Mouse (Mus musculus) left cerebral cortex, adult 18-20 months (tissue): ENCODE measurements around the gene Mob4. TPM values are rescaled to one million over a fixed set of nuclear protein-coding genes. Genes with fewer than 3 reads are reported as not detected.
"Not testable (repeated sequence)": the region's sequence is repeated elsewhere in the genome, so short reads cannot be mapped to it uniquely, and the experiment has no call there.

Experiments used
- DNase-seq, 2 experiments: peaks; one replicate each; pipeline ENCODE4 v3.0.0; 2021 to 2022; ENCODE audit warnings: low spot score in 2 of 2, mixed read lengths in 1 of 2
- long read RNA-seq, 2 experiments: library from polyadenylated mRNA; stranded (forward); transcript quantifications; one replicate each; pipeline ENCODE4 v2.0.0; 2021
- total RNA-seq, 2 experiments: library from RNA; stranded (reverse); gene quantifications; 2 replicates each; pipeline ENCODE4 v1.2.3; 2021

Mob4 gene
- total RNA-seq = 10 to 100 TPM; 55.3 to 59.4 TPM
- long read RNA-seq, experiment 1, transcript Mob4-205 (8 exons, 2,840 nt) = major isoform, 116 of 122 reads
- long read RNA-seq, experiment 1, partial matches to known transcripts = 2 of 122 reads
- long read RNA-seq, experiment 1, other reads (novel, unspliced or antisense) = 2 of 122 reads
- long read RNA-seq, experiment 2, transcript Mob4-205 (8 exons, 2,840 nt) = major isoform, 80 of 82 reads
- long read RNA-seq, experiment 2, partial matches to known transcripts = 1 of 82 reads
- long read RNA-seq, experiment 2, other reads (novel, unspliced or antisense) = 0 of 82 reads

- DNase-seq = peak; percentile 94 to 96
Observed at GRCm38 (mm10) chr1:55130943-55131401, at the start of gene Mob4. Gene Mob4, plus strand, starts transcription at chr1:55131231.

- DNase-seq = no peak
Observed at GRCm38 (mm10) chr1:55082106-55082505, 48.9 kb upstream of the Mob4 start.

GRCm38 (mm10) chr1:55085781-55086366, 45.2 kb upstream of the Mob4 start:
- no peak for DNase-seq

DNA sequence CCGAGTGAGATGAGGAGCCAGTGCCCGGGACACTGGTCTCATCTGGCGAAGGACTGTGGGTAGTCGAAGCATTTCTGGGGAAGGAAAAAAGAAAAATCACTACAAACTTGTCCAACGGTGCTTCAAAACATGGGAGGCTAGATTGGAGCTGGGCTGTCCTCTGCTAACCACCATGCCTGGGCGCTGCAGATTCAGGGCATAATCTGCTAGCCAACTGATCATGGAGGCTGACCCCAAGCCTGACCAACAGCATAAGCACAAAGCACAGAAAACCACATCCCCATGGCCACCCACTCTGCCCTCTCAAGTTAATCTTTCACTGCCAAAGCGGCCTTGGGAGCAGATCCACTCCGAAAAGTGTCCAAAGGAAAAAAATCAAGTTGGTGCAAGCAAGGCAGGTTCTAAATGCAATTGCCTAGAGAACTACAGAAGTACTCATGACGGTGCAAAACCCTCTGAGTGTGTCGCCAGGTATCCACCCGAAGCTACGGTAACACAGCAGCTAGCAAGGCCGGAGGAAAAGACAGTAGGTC, 44.1 kb upstream of the Mob4 start:
- DNase-seq = no peak

DNA sequence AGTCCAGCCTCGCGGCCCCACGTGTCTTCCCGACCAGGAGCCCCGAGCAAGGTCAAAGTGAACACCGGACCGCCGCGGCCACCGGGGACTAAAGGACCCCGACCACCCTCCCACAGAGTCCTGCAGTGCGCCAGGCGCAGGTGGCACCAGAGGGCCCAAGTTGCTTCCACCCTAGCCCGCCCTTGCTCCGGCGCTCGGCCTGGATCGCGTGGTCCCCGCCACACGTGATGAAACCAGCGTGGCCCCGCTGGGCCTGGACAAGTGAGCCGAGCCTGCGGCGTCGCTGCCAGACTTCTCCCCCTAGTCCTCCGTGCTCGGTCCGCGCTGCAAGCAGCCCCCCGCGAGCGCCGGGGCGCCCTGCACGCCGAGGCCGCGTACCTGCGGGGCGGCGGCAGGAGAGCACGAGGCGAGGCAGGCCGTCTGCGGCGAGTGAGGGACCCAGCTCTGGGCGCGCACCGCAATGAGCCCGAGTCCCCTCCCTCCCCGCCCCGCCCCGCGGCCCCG, 43.6 kb upstream of the Mob4 start:
- DNase-seq = no peak

DNA sequence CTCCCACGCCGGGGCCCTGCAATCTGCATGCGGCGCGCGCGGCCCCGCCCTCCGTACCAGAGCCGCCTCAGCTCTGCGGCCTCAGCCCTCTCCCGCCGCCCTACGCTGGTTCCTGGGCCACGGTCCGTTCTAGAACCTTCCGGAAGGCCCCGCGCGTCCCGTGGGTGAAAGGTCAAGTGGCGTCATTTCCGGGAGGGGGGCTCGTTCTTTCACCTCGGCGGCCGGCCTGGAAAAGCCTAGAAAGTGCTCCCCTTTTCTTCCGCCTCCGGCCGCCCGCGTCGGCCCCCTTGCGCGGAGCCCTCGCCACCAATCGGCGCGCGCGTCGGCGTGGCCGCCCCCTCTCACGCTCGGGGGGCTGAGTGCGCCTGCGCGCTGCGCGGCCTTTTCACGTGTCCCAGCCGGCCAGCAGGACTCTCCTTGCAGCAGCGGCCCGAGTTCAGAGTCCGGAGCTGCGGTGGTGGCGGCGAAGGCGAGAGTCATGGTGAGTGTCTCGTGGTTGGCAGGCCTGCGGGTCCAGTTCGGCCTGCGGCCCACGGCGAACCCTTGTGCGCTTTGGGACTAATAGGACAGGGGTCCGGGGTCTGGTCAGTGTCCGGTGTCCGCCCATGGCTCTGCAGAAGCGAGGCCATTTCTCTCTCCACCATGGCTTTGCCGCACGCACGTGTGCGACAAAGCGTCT, 43.0 kb upstream of the Mob4 start, which contains the start of the genes Hspe1 and Hspd1:
Gene Hspe1 (plus strand): TSS at position 201 of the 679 bp plus-strand sequence.
Gene Hspd1 (minus strand): TSS at position 312 of the 679 bp plus-strand sequence.
- peak; percentile 97 to 98 for DNase-seq

- DNase-seq = no peak
Observed at GRCm38 (mm10) chr1:55088611-55089497, 42.2 kb upstream of the Mob4 start.

GRCm38 (mm10) chr1:55089498-55090064, 41.5 kb upstream of the Mob4 start:
- DNase-seq = no peak

DNA sequence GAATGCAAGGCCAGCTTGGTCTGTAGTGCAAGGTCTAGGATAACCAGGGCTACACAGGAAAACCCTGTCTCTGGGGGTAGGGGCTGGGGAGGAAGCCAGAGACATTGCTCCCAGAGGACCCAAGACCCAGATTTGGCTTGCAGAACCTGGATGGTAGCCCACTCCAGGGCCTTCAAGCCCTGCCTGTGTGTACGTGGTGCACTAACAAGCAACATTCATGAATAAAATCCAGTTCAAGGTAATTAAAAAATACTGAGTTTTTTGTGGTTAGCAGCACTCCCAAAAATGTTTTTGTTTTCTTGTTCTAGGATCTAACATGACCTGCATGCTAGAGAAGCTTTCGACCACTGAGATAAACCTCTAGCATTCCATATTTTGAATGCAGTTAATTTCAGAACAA, 39.0 kb upstream of the Mob4 start:
- DNase-seq = no peak

DNA sequence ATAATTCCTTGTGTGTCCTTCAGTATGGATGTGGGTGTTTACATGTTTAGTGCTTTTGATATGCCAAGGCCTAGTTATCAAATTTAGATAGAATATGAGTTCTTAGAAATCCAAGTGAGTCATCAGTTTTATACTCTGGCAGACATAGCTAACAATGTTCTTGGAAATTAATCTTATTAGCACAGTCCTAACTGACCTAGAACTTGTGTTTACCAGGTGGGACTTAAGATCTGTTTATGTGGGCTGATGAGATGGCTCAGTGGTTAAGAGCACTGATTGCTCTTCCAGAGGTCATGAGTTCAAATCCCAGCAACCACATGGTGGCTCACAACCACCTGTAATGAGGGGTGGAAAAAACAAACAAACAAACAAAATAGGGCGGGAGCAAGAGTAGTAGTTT, 38.6 kb upstream of the Mob4 start:
- no peak for DNase-seq

DNA sequence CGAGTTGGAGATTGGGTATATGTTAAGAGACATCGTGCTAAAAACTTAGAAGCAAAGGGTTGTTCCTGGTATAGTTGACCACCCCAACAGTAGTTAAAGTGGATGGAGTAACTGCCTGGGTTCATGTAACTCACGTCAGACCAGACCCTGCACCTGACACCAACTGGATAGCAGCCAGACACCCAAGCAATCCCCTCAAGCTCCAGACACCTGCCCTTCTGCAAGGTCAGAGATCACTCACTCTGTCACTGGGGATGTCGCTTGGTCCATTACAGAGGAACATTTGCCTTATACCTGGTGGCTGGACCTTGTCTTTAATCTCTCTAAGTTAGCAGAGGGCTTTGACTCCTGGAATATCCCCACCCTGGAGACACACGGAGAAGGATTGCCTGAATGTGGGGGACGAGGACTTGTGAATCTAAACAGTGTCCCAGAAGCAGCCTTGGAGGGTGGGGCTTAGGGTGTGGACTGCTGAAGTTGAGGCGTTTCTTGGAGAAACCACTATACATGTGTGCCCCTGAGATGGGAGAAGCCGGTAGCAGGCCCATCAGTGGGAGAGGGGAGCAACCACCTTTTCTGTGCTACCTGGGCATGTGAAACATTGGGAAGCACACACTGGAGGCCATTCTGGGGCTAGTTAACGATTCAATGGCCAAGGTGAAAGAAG, 24.0 kb upstream of the Mob4 start:
- DNase-seq = no peak

GRCm38 (mm10) chr1:55107644-55108043, 23.4 kb upstream of the Mob4 start:
- DNase-seq = no peak

GRCm38 (mm10) chr1:55108473-55108872, 22.6 kb upstream of the Mob4 start:
- DNase-seq = no peak

DNA sequence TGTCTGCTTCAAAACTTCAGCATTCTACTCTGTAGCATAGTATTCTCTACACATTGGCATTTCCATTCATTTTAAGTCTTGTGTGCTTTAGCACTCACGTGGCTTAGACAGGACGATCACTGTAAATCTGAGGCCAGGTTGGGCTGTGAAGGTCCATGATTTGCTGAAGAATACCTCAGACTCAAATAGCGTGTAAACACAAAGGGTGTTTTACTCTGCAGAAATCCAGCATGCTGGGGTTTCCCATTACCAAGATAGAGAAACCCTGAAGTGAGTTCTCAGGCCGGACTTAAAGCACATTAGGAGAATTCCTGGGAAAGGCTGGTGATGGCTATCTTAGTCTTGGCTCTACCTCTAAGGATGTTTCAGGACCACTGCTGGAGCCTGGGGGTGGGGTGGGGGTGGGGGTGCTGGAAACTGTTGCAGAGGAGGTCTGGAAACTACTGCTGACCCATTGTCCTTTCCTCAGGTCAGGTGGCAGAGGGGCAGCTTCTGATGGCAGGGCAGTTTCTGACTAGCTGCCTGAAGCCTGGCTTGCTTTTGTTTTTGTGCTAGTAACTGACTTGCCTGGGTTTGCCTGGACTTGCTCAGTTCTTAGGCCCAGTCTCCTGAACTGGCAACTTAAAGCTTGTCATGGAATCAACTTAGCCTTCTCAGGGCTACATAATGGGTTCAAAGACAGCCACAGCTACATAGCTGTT, 21.8 kb upstream of the Mob4 start:
- DNase-seq = no peak

DNA sequence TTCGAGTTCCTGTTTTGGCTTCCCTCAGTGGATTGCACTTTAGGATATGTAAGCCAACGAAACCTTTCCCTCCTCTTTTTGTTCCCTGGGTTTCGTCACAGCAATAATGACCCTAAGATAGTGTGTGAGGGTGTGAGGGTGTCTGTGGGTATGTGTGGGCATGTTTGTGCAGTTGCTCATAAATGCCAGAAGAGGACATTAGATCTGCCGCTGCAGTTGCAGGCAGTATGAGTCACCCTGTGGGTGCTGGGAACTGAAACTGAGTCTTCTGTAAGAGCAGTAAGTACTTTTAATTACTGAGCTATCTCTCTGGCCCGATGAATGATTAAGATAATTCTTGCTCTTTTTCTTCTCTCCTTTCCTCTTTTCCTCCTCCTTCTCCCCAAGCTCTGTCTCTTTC, 8.0 kb upstream of the Mob4 start:
- DNase-seq = no peak

DNA sequence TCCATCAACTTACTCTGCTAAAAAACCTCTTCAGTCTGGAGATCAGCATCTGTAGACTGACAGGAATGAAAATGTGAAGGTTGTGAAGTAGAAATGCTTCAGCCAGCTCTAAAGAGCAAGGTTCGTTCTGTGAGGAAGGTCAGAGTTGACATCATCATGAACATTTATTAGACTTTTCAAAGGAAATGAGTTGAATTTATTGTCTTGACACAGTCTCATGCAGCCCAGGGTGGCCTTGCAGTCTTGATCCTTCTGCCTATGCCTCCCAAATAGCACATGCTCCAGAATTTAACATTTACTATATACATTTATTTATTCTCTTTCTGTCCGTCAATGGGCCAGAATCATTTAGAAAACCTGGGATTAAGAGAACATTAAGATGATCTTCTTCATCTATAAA, 7.5 kb upstream of the Mob4 start:
- no peak for DNase-seq

- not testable (repeated sequence) for DNase-seq
Observed at GRCm38 (mm10) chr1:55124136-55124535, 6.9 kb upstream of the Mob4 start.

- DNase-seq = no peak
Observed at GRCm38 (mm10) chr1:55129716-55130115, 1.3 kb upstream of the Mob4 start.
